Mouse (Mus musculus): ENCODE data around the gene Tlr7. TPM values are rescaled to one million over a fixed set of nuclear protein-coding genes. Genes with fewer than 3 reads are reported as not detected.
"Not testable (repeated sequence)": the region's sequence is repeated elsewhere in the genome, so short reads cannot be mapped to it uniquely, and the experiment has no call there.

The Tlr7 gene
- 0.83 and 1.1 TPM in 2 replicates for polyA plus RNA-seq (2014; fragmentation: Nextera tagmentation; extraction: Ambion mirVana)

GRCm38 (mm10) chrX:167330399-167330798, at the start of gene Tlr7:
Gene Tlr7, minus strand, starts transcription at chrX:167330558.
- Histone ChIP-seq H3K9me3 (ENCODE audit: control insufficient read depth, low read length) (no peaks in the 10 kb centered on the region), H3K4me3 (ENCODE audit: low read depth, low read length) (no peak within 1 kb of the TSS), H3K27me3 (replicated peaks; ENCODE audit: control insufficient read depth, insufficient read depth, low read length) (0 out of 2 replicates have a peak, but pooled peaks cover 2% of the 10 kb centered on the region), H3K4me2 (no peak within 1 kb of the TSS), H3K27ac (ENCODE audit: low read depth, low read length) (no peak within 1 kb of the TSS), H3K36me3 (ENCODE audit: control insufficient read depth, insufficient read depth, low read length) (no peaks in the 10 kb centered on the region), H3K4me1 (replicated peaks; ENCODE audit: control insufficient read depth, insufficient read depth, low read length) (no peaks in the 10 kb centered on the region), H3K9ac (ENCODE audit: low read depth, low read length) (no peak within 1 kb of the TSS)
- ATAC-seq (replicated peaks; ENCODE audit: low FRiP score) (no peak), DNase-seq (ENCODE audit: low spot score) (no peak)
- WGBS, result 65% methylated on average over 6 of the region's 6 CpGs

GRCm38 (mm10) chrX:167380073-167380472, 49.7 kb upstream of the Tlr7 start:
- Histone ChIP-seq H3K27ac (ENCODE audit: low read depth, low read length) (no peak overlapping the region), H3K4me1 (replicated peaks; ENCODE audit: control insufficient read depth, insufficient read depth, low read length) (no peaks in the 10 kb centered on the region; the same call in 1 of the 2 replicates), H3K27me3 (replicated peaks; ENCODE audit: control insufficient read depth, insufficient read depth, low read length) (peaks cover 5% of the 10 kb centered on the region), H3K36me3 (ENCODE audit: control insufficient read depth, insufficient read depth, low read length) (no peaks in the 10 kb centered on the region), H3K9me3 (ENCODE audit: control insufficient read depth, low read length) (no peaks in the 10 kb centered on the region), H3K4me2 (no peak overlapping the region), H3K9ac (ENCODE audit: low read depth, low read length) (no peak overlapping the region), H3K4me3 (ENCODE audit: low read depth, low read length) (no peak overlapping the region)
- DNase-seq (ENCODE audit: low spot score) (no peak), ATAC-seq (replicated peaks; ENCODE audit: low FRiP score) (no peak)
- WGBS, result 47% methylated on average over 4 of the region's 4 CpGs

- not testable (repeated sequence) for H3K4me1 ChIP-seq (replicated peaks; ENCODE audit: control insufficient read depth, insufficient read depth, low read length); ATAC-seq (replicated peaks; ENCODE audit: low FRiP score); H3K27ac ChIP-seq (ENCODE audit: low read depth, low read length); H3K4me2 ChIP-seq; H3K9me3 ChIP-seq (ENCODE audit: control insufficient read depth, low read length); H3K27me3 ChIP-seq (replicated peaks; ENCODE audit: control insufficient read depth, insufficient read depth, low read length); DNase-seq (ENCODE audit: low spot score); H3K4me3 ChIP-seq (ENCODE audit: low read depth, low read length); H3K36me3 ChIP-seq (ENCODE audit: control insufficient read depth, insufficient read depth, low read length); H3K9ac ChIP-seq (ENCODE audit: low read depth, low read length)
- WGBS, result 81% methylated on average over 3 of the region's 3 CpGs
Measured at GRCm38 (mm10) chrX:167361231-167361630, 30.9 kb upstream of the Tlr7 start.

GRCm38 (mm10) chrX:167359704-167360103, 29.3 kb upstream of the Tlr7 start:
- no peaks in the 10 kb centered on the region for H3K4me1 ChIP-seq (replicated peaks; ENCODE audit: control insufficient read depth, insufficient read depth, low read length)
- H3K4me3 ChIP-seq (ENCODE audit: low read depth, low read length), result no peak overlapping the region
- ATAC-seq (replicated peaks; ENCODE audit: low FRiP score) (no peak), DNase-seq (ENCODE audit: low spot score) (no peak)
- H3K36me3 ChIP-seq (ENCODE audit: control insufficient read depth, insufficient read depth, low read length), result peaks cover 3% of the 10 kb centered on the region; the same call in 1 of the 2 replicates
- H3K9ac ChIP-seq (ENCODE audit: low read depth, low read length), result no peak overlapping the region
- H3K27me3 ChIP-seq (replicated peaks; ENCODE audit: control insufficient read depth, insufficient read depth, low read length), result peaks cover 7% of the 10 kb centered on the region; the same call in 1 of the 2 replicates
- H3K9me3 ChIP-seq (ENCODE audit: control insufficient read depth, low read length), result no peaks in the 10 kb centered on the region
- no peak overlapping the region for H3K4me2 ChIP-seq
- no peak overlapping the region for H3K27ac ChIP-seq (ENCODE audit: low read depth, low read length)
- WGBS, result 87% methylated on average over 7 of the region's 7 CpGs

- no peak overlapping the region for H3K27ac ChIP-seq (ENCODE audit: low read depth, low read length)
- DNase-seq (ENCODE audit: low spot score), result no peak
- H3K9me3 ChIP-seq (ENCODE audit: control insufficient read depth, low read length), result no peaks in the 10 kb centered on the region
- ATAC-seq (replicated peaks; ENCODE audit: low FRiP score), result no peak
- WGBS, result 61% methylated on average over 2 of the region's 2 CpGs
- H3K9ac ChIP-seq (ENCODE audit: low read depth, low read length), result no peak overlapping the region
- H3K4me2 ChIP-seq, result no peak overlapping the region
- H3K36me3 ChIP-seq (ENCODE audit: control insufficient read depth, insufficient read depth, low read length), result peaks cover 3% of the 10 kb centered on the region; the same call in 1 of the 2 replicates
- H3K27me3 ChIP-seq (replicated peaks; ENCODE audit: control insufficient read depth, insufficient read depth, low read length), result peaks cover 7% of the 10 kb centered on the region; the same call in 1 of the 2 replicates
- no peak overlapping the region for H3K4me3 ChIP-seq (ENCODE audit: low read depth, low read length)
- H3K4me1 ChIP-seq (replicated peaks; ENCODE audit: control insufficient read depth, insufficient read depth, low read length), result no peaks in the 10 kb centered on the region
Measured at GRCm38 (mm10) chrX:167357415-167357814, 27.1 kb upstream of the Tlr7 start.

GRCm38 (mm10) chrX:167355965-167356364, 25.6 kb upstream of the Tlr7 start:
- no peak overlapping the region for H3K9ac ChIP-seq (ENCODE audit: low read depth, low read length)
- no peaks in the 10 kb centered on the region for H3K9me3 ChIP-seq (ENCODE audit: control insufficient read depth, low read length)
- no peak for ATAC-seq (replicated peaks; ENCODE audit: low FRiP score)
- no peaks in the 10 kb centered on the region for H3K4me1 ChIP-seq (replicated peaks; ENCODE audit: control insufficient read depth, insufficient read depth, low read length)
- no peaks in the 10 kb centered on the region for H3K36me3 ChIP-seq (ENCODE audit: control insufficient read depth, insufficient read depth, low read length)
- WGBS, result 84% methylated on average over 3 of the region's 3 CpGs
- H3K27me3 ChIP-seq (replicated peaks; ENCODE audit: control insufficient read depth, insufficient read depth, low read length), result peaks cover 7% of the 10 kb centered on the region; the same call in 1 of the 2 replicates
- no peak overlapping the region for H3K27ac ChIP-seq (ENCODE audit: low read depth, low read length)
- no peak overlapping the region for H3K4me3 ChIP-seq (ENCODE audit: low read depth, low read length)
- DNase-seq (ENCODE audit: low spot score), result no peak
- no peak overlapping the region for H3K4me2 ChIP-seq

DNA sequence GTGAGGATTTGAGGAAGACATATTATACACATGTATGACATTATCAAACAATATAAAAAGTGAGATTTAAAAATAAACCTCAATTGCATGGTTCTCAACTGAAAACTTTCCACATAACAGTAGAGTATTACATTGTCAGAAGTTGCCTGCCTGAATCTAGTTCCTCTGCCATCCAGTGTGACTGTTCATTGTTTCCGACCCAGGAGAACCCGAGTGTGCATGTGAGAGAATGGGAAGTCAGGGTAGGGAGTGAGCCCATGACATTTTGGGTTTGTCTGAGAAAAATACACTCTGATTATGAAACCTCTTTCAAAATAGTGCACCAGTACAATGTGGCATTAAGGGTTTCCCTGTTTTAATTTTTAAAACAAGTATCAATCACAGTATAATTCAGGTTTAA, 23.3 kb upstream of the Tlr7 start:
- H3K4me1 ChIP-seq (replicated peaks; ENCODE audit: control insufficient read depth, insufficient read depth, low read length), result no peaks in the 10 kb centered on the region
- H3K4me3 ChIP-seq (ENCODE audit: low read depth, low read length), result no peak overlapping the region
- DNase-seq (ENCODE audit: low spot score), result no peak
- H3K36me3 ChIP-seq (ENCODE audit: control insufficient read depth, insufficient read depth, low read length), result no peaks in the 10 kb centered on the region
- H3K27ac ChIP-seq (ENCODE audit: low read depth, low read length), result no peak overlapping the region
- H3K4me2 ChIP-seq, result no peak overlapping the region
- 85% methylated on average over 2 of the region's 2 CpGs for WGBS
- no peak overlapping the region for H3K9ac ChIP-seq (ENCODE audit: low read depth, low read length)
- H3K27me3 ChIP-seq (replicated peaks; ENCODE audit: control insufficient read depth, insufficient read depth, low read length), result peaks cover 9% of the 10 kb centered on the region; the same call in 1 of the 2 replicates
- no peaks in the 10 kb centered on the region for H3K9me3 ChIP-seq (ENCODE audit: control insufficient read depth, low read length)
- ATAC-seq (replicated peaks; ENCODE audit: low FRiP score), result no peak

DNA sequence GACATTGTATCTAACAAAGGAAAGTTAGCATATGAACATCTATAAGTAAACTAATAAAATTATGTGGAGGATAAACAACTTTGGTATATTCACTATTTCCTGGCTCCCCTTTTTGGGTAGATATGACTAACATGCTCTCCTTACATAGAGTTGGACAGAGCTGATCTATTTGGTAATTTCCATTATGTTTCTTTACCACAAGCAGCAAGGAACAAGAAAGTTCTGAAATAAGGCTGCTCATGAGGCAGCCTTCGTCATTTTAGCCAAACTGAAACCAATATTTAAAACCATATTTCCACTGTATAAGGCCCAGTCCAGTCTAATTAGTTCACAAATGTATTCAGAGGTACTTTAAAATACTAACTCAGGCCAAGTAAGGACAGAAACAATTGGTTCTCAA, 16.1 kb upstream of the Tlr7 start:
- Histone ChIP-seq H3K4me3 (ENCODE audit: low read depth, low read length) (no peak overlapping the region), H3K27ac (ENCODE audit: low read depth, low read length) (no peak overlapping the region), H3K36me3 (ENCODE audit: control insufficient read depth, insufficient read depth, low read length) (no peaks in the 10 kb centered on the region), H3K9ac (ENCODE audit: low read depth, low read length) (no peak overlapping the region), H3K4me1 (replicated peaks; ENCODE audit: control insufficient read depth, insufficient read depth, low read length) (no peaks in the 10 kb centered on the region), H3K9me3 (ENCODE audit: control insufficient read depth, low read length) (no peaks in the 10 kb centered on the region), H3K27me3 (replicated peaks; ENCODE audit: control insufficient read depth, insufficient read depth, low read length) (peaks cover 4% of the 10 kb centered on the region; the same call in 1 of the 2 replicates), H3K4me2 (no peak overlapping the region)
- 73% methylated on average over 1 of the region's 1 CpGs for WGBS
- ATAC-seq (replicated peaks; ENCODE audit: low FRiP score), result no peak
- DNase-seq (ENCODE audit: low spot score), result no peak

DNA sequence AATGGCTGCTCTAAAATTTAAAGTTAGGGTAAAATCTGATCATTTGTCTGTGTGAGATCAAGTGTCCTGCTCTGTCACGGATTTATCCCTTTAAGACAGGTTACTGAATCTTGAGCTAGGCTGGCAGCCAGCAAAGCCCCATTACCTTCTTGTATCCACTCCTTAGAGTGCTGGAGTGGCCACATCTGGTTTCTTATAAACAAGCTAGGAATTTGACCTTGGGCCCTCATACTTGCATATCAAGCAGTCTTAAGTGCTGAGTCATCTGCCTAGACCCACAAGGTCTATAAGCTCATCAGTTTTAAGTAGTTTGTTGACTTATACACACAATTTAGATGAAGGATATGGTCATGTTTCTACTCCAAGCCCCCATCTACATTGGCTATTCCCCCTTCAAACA, 14.0 kb upstream of the Tlr7 start:
- no peak overlapping the region for H3K27ac ChIP-seq (ENCODE audit: low read depth, low read length)
- WGBS, result 87% methylated on average over 1 of the region's 1 CpGs
- H3K36me3 ChIP-seq (ENCODE audit: control insufficient read depth, insufficient read depth, low read length), result no peaks in the 10 kb centered on the region
- peaks cover 4% of the 10 kb centered on the region; the same call in 1 of the 2 replicates for H3K27me3 ChIP-seq (replicated peaks; ENCODE audit: control insufficient read depth, insufficient read depth, low read length)
- H3K4me2 ChIP-seq, result no peak overlapping the region
- H3K9me3 ChIP-seq (ENCODE audit: control insufficient read depth, low read length), result no peaks in the 10 kb centered on the region
- DNase-seq (ENCODE audit: low spot score), result no peak
- no peak overlapping the region for H3K9ac ChIP-seq (ENCODE audit: low read depth, low read length)
- H3K4me3 ChIP-seq (ENCODE audit: low read depth, low read length), result no peak overlapping the region
- no peaks in the 10 kb centered on the region for H3K4me1 ChIP-seq (replicated peaks; ENCODE audit: control insufficient read depth, insufficient read depth, low read length)
- no peak for ATAC-seq (replicated peaks; ENCODE audit: low FRiP score)
